Mouse (Mus musculus): ENCODE results near the gene Hephl1. TPM values are rescaled to one million over a fixed set of nuclear protein-coding genes. Genes with fewer than 3 reads are reported as not detected.
A peak's percentile ranks its signal among the peaks of the same experiment; 100 is the strongest.

Hephl1 gene
- polyA plus RNA-seq, 1 experiment: not detected

DNA sequence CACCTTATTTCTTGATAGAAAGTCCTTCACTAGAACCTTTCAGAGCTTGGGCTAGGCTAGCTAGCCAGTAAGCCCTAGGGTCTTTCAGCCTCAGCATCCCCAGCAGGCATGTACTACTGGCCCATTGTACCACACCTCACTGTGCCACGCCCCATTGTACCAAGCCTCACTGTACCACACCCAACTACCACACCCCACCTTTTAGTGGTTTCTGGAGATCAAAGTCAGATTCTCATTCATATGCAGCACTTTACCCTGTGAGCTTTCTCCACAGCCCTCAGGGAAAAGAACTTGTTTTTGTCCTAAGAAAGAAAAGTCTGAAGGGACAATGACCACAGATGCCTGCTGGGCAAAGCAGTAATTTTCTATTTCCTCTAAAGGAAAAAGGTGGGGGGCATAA, 88.9 kb downstream of the Hephl1 start:
- 100% methylated on average over 1 of the region's 1 CpGs for WGBS
- DNase-seq: no peak
- TF ChIP-seq POLR2A (IDR thresholded peaks at IDR 0.05; ENCODE audit: borderline replicate concordance, insufficient read depth, low read length): no peak
- no peak for TF ChIP-seq CTCF (IDR thresholded peaks at IDR 0.05; ENCODE audit: borderline replicate concordance, insufficient read depth, low read depth, low read length)
- no peaks in the 10 kb centered on the region for H3K27me3 ChIP-seq (ENCODE audit: control insufficient read depth, insufficient read depth, low read length)
- peaks cover 14% of the 10 kb centered on the region for H3K4me1 ChIP-seq (ENCODE audit: control insufficient read depth, insufficient read depth, low read length)
- no peak overlapping the region for H3K4me3 ChIP-seq (replicated peaks; ENCODE audit: insufficient read depth, low read depth, low read length)
- H3K27ac ChIP-seq (ENCODE audit: insufficient read depth, low read length): no peak overlapping the region

- TF ChIP-seq POLR2A (IDR thresholded peaks at IDR 0.05; ENCODE audit: borderline replicate concordance, insufficient read depth, low read length) (no peak), CTCF (IDR thresholded peaks at IDR 0.05; ENCODE audit: borderline replicate concordance, insufficient read depth, low read depth, low read length) (no peak)
- peak in 1 of 2 experiments; percentile 21 for DNase-seq
Observed at GRCm38 (mm10) chr9:15021156-15021555, 90.8 kb downstream of the Hephl1 start.

GRCm38 (mm10) chr9:15020561-15021080, 91.3 kb downstream of the Hephl1 start:
- H3K27me3 ChIP-seq (ENCODE audit: control insufficient read depth, insufficient read depth, low read length): no peaks in the 10 kb centered on the region
- TF ChIP-seq CTCF (IDR thresholded peaks at IDR 0.05; ENCODE audit: borderline replicate concordance, insufficient read depth, low read depth, low read length): no peak
- TF ChIP-seq POLR2A (IDR thresholded peaks at IDR 0.05; ENCODE audit: borderline replicate concordance, insufficient read depth, low read length): no peak
- WGBS: 95% methylated on average over 5 of the region's 5 CpGs
- H3K27ac ChIP-seq (ENCODE audit: insufficient read depth, low read length): no peak overlapping the region
- H3K4me3 ChIP-seq (replicated peaks; ENCODE audit: insufficient read depth, low read depth, low read length): no peak overlapping the region
- no peak for DNase-seq
- peaks cover 17% of the 10 kb centered on the region for H3K4me1 ChIP-seq (ENCODE audit: control insufficient read depth, insufficient read depth, low read length)

More at GRCm38 (mm10) chr9:15021156-15021555, 90.8 kb downstream of the Hephl1 start:
- H3K4me1 ChIP-seq (ENCODE audit: control insufficient read depth, insufficient read depth, low read length): peaks cover 17% of the 10 kb centered on the region
- WGBS: 68% methylated on average over 9 of the region's 9 CpGs
- H3K27me3 ChIP-seq (ENCODE audit: control insufficient read depth, insufficient read depth, low read length): no peaks in the 10 kb centered on the region
- H3K27ac ChIP-seq (ENCODE audit: insufficient read depth, low read length): no peak overlapping the region
- H3K4me3 ChIP-seq (replicated peaks; ENCODE audit: insufficient read depth, low read depth, low read length): no peak overlapping the region

GRCm38 (mm10) chr9:15018756-15019131, 93.2 kb downstream of the Hephl1 start:
- TF ChIP-seq POLR2A (IDR thresholded peaks at IDR 0.05; ENCODE audit: borderline replicate concordance, insufficient read depth, low read length): no peak
- TF ChIP-seq CTCF (IDR thresholded peaks at IDR 0.05; ENCODE audit: borderline replicate concordance, insufficient read depth, low read depth, low read length): no peak
- H3K4me3 ChIP-seq (replicated peaks; ENCODE audit: insufficient read depth, low read depth, low read length): no peak overlapping the region
- no peaks in the 10 kb centered on the region for H3K27me3 ChIP-seq (ENCODE audit: control insufficient read depth, insufficient read depth, low read length)
- 13% methylated on average over 5 of the region's 5 CpGs for WGBS
- H3K27ac ChIP-seq (ENCODE audit: insufficient read depth, low read length): no peak overlapping the region
- DNase-seq: no peak
- peaks cover 17% of the 10 kb centered on the region for H3K4me1 ChIP-seq (ENCODE audit: control insufficient read depth, insufficient read depth, low read length)

- WGBS: 34% methylated on average over 18 of the region's 18 CpGs
- peak overlapping the region; percentile 9 for H3K4me3 ChIP-seq (replicated peaks; ENCODE audit: insufficient read depth, low read depth, low read length)
- DNase-seq: peak; percentile 74 to 84
- peaks cover 17% of the 10 kb centered on the region for H3K4me1 ChIP-seq (ENCODE audit: control insufficient read depth, insufficient read depth, low read length)
- H3K27me3 ChIP-seq (ENCODE audit: control insufficient read depth, insufficient read depth, low read length): no peaks in the 10 kb centered on the region
- no peak for TF ChIP-seq CTCF (IDR thresholded peaks at IDR 0.05; ENCODE audit: borderline replicate concordance, insufficient read depth, low read depth, low read length)
- no peak for TF ChIP-seq POLR2A (IDR thresholded peaks at IDR 0.05; ENCODE audit: borderline replicate concordance, insufficient read depth, low read length)
- no peak overlapping the region for H3K27ac ChIP-seq (ENCODE audit: insufficient read depth, low read length)
Observed at GRCm38 (mm10) chr9:15017791-15018755, 93.8 kb downstream of the Hephl1 start.

DNA sequence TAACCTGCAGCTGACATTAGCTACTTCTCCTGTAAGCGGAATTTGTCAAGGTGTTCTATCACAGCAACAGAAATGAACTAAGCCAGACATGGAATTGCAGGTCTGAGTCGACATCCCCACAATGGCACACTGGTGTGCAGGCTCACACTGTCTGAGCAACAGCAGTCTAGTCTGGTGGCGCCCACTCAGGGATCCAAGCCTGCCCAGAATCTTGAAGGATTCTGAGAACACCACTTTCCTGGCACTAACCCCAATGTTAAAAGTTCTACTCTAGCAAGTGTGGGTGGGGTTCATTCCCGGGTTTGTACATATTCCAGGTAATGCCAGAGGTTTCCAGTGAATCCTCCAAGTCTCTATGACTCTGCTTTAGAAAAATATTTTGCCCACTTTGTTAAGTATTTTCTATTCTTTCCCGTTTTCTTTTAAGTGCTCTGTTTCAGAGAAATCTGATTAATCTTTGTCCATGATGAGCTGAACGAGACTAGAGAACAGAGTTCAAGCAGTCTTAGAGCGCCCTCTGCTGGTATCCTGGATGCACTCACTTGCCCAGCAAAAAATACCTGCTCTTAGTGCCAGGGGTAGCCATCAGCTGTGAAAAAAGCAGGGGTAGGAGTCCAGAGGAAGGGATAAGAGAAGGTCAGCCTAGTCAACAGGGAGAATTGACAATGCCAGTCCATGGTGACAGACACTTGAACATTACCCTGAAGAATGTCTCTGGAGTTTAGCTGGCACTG, 96.5 kb downstream of the Hephl1 start:
- no peaks in the 10 kb centered on the region for H3K27me3 ChIP-seq (ENCODE audit: control insufficient read depth, insufficient read depth, low read length)
- peak; percentile 67 to 69 for DNase-seq
- H3K4me1 ChIP-seq (ENCODE audit: control insufficient read depth, insufficient read depth, low read length): peaks cover 17% of the 10 kb centered on the region
- WGBS: 52% methylated on average over 7 of the region's 7 CpGs
- H3K4me3 ChIP-seq (replicated peaks; ENCODE audit: insufficient read depth, low read depth, low read length): no peak overlapping the region
- no peak overlapping the region for H3K27ac ChIP-seq (ENCODE audit: insufficient read depth, low read length)
- TF ChIP-seq POLR2A (IDR thresholded peaks at IDR 0.05; ENCODE audit: borderline replicate concordance, insufficient read depth, low read length): no peak
- TF ChIP-seq CTCF (IDR thresholded peaks at IDR 0.05; ENCODE audit: borderline replicate concordance, insufficient read depth, low read depth, low read length): peak; percentile 89

DNA sequence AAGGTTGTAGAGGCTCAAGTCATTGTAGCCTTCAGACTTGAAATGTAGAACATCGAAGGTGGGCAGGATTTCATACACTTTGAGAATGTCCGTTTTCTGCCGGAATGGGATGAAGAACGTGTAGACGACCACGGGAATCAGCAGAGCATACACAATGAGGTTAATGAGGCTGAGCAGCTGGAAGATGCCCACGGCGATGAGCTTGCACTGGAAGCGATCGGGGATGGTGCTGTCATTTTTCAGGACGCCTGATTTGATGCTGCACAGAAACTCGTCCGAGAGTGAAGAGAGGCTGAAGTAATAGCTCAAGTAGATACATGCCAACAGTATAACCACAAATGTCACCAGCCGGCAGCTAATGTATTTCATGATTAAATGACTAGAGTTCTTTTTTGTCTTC, 104.3 kb downstream of the Hephl1 start:
- Histone ChIP-seq H3K4me1 (ENCODE audit: control insufficient read depth, insufficient read depth, low read length) (no peaks in the 10 kb centered on the region), H3K27me3 (ENCODE audit: control insufficient read depth, insufficient read depth, low read length) (no peaks in the 10 kb centered on the region), H3K27ac (ENCODE audit: insufficient read depth, low read length) (no peak overlapping the region), H3K4me3 (replicated peaks; ENCODE audit: insufficient read depth, low read depth, low read length) (no peak overlapping the region)
- no peak for TF ChIP-seq POLR2A (IDR thresholded peaks at IDR 0.05; ENCODE audit: borderline replicate concordance, insufficient read depth, low read length)
- no peak for TF ChIP-seq CTCF (IDR thresholded peaks at IDR 0.05; ENCODE audit: borderline replicate concordance, insufficient read depth, low read depth, low read length)
- 25% methylated on average over 14 of the region's 14 CpGs for WGBS
- no peak for DNase-seq

All from cerebellum, adult 2 months (tissue).